ENCODE assay signal across 8 mouse cellular contexts in the genomic region with DNA sequence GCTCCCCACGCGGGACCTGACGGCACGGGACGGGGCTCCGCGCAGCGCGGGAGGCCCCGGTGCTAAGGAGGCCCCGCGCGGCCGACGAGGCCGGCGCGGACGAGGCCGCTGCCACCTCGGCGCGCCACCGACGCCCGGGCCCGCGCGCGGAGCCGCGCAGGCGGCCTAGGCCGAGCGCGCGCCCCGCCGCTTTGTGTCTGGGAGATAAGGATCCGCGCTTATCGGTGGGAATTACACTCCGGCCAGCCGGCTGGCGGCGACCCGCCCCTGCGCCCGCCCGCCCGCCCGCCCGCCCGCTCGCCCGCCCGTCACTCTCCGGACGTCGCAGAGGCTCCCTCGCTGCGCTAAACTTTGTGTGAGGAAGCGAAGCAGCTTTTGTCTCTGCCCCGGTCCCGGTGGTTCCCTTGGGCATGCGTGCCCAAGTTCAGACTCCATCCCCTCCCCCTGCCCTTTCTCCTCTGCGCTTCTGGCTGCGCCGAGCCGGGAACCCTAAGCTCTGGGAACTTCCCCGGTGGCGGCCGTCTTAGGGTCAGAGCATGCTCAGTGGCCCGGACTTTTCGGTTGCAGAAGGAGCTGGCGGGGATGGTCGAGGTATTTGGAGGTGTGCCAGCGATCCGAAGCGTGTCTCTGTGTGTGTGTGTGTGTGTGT. TPM values are rescaled to one million over a fixed set of nuclear protein-coding genes. Genes with fewer than 3 reads are reported as not detected.
DNase-seq lines count a peak whose midpoint lies in the region; ATAC-seq and TF ChIP-seq lines count a peak whose summit lies in the region.

No protein-coding gene starts in this region.

- intact Hi-C loops in heart, postnatal 36 days (cut with DNase I), result loop anchor here (2.0 to 5.0 kb wide), 2 partner anchors 25 to 41 kb away; no protein-coding TSS in a partner anchor

- peak overlapping the region; percentile 88 for H3K4me3 ChIP-seq in forebrain, postnatal 0 days (ENCODE audit: low read depth, low read length)

- peak overlapping the region; percentile 50 for H3K4me2 ChIP-seq in forebrain, postnatal 0 days (ENCODE audit: low read depth)

- H3K9ac ChIP-seq in forebrain, postnatal 0 days, result peak overlapping the region; percentile 87

- no peaks in the 10 kb centered on the region for H3K9me3 ChIP-seq in forebrain, postnatal 0 days (ENCODE audit: low read length)

- no peak for TF ChIP-seq CTCF in forebrain, postnatal 0 days (IDR thresholded peaks at IDR 0.05; ENCODE audit: low read depth)

- no peaks in the 10 kb centered on the region for H3K27me3 ChIP-seq in forebrain, postnatal 0 days (ENCODE audit: insufficient read depth, low read length)

- ATAC-seq in forebrain, postnatal 0 days, result peak; percentile 66

- peak overlapping the region; percentile 96 for H3K27ac ChIP-seq in forebrain, postnatal 0 days (ENCODE audit: low read depth, low read length)

- under 1% methylated on average over 67 of the region's 80 CpGs for WGBS in forebrain, postnatal 0 days

- no peaks in the 10 kb centered on the region for H3K36me3 ChIP-seq in forebrain, postnatal 0 days (ENCODE audit: insufficient read depth)

- DNase-seq in MN1 (ENCODE audit: low spot score), result peak; percentile 77
- DNase-seq in cerebellum, adult 18-20 months, result peak; percentile 62 to 85
- peak; percentile 84 for DNase-seq in forebrain, postnatal 0 days
- peak; percentile 76 to 78 for DNase-seq in heart, postnatal 36 days
- peak; percentile 60 to 71 for DNase-seq in layer of hippocampus, postnatal 10 days (ENCODE audit: low spot score in 2 of 2)
- DNase-seq in lung, postnatal 4 days, result peak; percentile 77 to 89
- DNase-seq in retina, postnatal 1 day, result peak; percentile 89
- peak; percentile 72 for DNase-seq in thymus, postnatal 4 days

- H3K4me1 ChIP-seq in forebrain, postnatal 0 days (ENCODE audit: insufficient read depth), result peaks cover 33% of the 10 kb centered on the region

RNA-seq across cellular contexts. Expression of gene Smad5, which starts 0.5 kb away (rescaled TPM):
- total RNA-seq in forebrain, postnatal 0 days (2014; rRNA removed), result 45.2 and 54.6 TPM in 2 replicates
- 15.7 and 17.1 TPM in 2 replicates for polyA plus RNA-seq in forebrain, postnatal 0 days (2015; fragmentation: Nextera tagmentation; extraction: Ambion mirVana)
- 10 to 100 TPM; 30.6 to 30.7 TPM for total RNA-seq in heart, postnatal 36 days (2021)
- total RNA-seq in layer of hippocampus, postnatal 10 days (2021), result 10 to 100 TPM; 29.0 to 32.8 TPM

RNA-seq across cellular contexts. Expression of gene Gm45623, which starts 50.3 kb away (rescaled TPM):
- 8.8 and 9.8 TPM in 2 replicates for total RNA-seq in forebrain, postnatal 0 days (2014; rRNA removed)
- 1.7 and 3.4 TPM in 2 replicates for polyA plus RNA-seq in forebrain, postnatal 0 days (2015; fragmentation: Nextera tagmentation; extraction: Ambion mirVana)
- total RNA-seq in heart, postnatal 36 days (2021), result not detected
- under 1 TPM; 0.54 to 0.98 TPM for total RNA-seq in layer of hippocampus, postnatal 10 days (2021)

Comparison
In these comparisons a context has a peak if more than half of its experiments do, and no peak if none do; other contexts are left out.
1. Peak in every context shown above with its lines: DNase-seq, ATAC-seq, H3K4me3 ChIP-seq and H3K27ac ChIP-seq.